Mouse (Mus musculus): ENCODE measurements around the gene Pth1r.

GRCm38 (mm10) chr9:110682255-110682654 lies 64.7 kb downstream of the Pth1r start:
- no peak for TF ChIP-seq CTCF (IDR thresholded peaks at IDR 0.05; ENCODE audit: control insufficient read depth, insufficient read depth, insufficient read length)
- no peak for TF ChIP-seq USF1 (IDR thresholded peaks at IDR 0.05; ENCODE audit: low read depth)
- TF ChIP-seq MAX (IDR thresholded peaks at IDR 0.05): no peak
- no peak for TF ChIP-seq CEBPB (IDR thresholded peaks at IDR 0.05; ENCODE audit: low read depth)
- TF ChIP-seq MYOD1 (IDR thresholded peaks at IDR 0.05; ENCODE audit: control insufficient read depth, insufficient read length, low read depth): no peak
- no peak for TF ChIP-seq MYOG (IDR thresholded peaks at IDR 0.05; ENCODE audit: control insufficient read depth, extremely low read depth, insufficient read length)

Data from C2C12 (cell line).